Mouse (Mus musculus) right cerebral cortex, postnatal 4 days (tissue): ENCODE results near the gene Dnal4.

Experiments
- DNase-seq: peaks from one replicate; pipeline ENCODE4 v3.0.0-alpha.2; 2022

The Dnal4 gene

DNA sequence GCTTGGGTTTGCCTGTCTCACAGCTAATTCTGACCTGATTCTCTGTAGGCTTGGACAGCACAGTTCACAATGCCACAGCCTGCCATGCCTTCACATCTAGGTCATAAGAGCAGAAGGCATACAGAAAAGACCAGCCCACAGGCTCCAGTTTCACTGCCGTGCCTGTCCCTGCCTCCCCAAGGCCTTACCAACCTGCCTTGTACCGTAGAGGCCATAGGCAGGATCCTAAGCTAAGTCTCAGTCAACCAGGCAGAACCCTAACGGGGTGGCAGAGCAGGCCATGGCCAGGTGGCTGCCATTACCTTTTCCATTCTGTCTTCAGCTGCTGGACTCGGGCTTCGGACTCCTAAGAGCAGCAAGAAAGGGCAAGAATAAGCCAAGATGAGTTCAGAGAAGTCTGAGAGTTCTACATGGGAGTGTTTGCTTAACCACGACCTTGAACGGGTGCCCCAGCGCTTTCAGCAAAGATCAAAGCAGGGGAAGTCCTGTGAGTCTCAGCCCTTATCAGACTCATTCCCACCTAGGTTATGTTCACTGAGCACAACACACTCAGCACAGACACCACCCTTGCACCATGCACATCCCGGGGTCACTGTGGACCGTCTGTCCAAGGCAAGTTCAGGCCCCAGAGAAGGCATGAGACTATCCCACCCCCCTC lies 48.8 kb downstream of the Dnal4 start:
- DNase-seq, result no peak

GRCm38 (mm10) chr15:79728311-79728710 lies 49.3 kb downstream of the Dnal4 start:
- DNase-seq, result no peak

- DNase-seq, result no peak
Observed at GRCm38 (mm10) chr15:79727840-79728239, 49.8 kb downstream of the Dnal4 start.

GRCm38 (mm10) chr15:79725190-79725789 lies 52.4 kb downstream of the Dnal4 start:
- no peak for DNase-seq

- no peak for DNase-seq
Observed at GRCm38 (mm10) chr15:79723439-79723838, 54.2 kb downstream of the Dnal4 start.

- no peak for DNase-seq
Observed at GRCm38 (mm10) chr15:79720796-79721195, 56.9 kb downstream of the Dnal4 start.

DNA sequence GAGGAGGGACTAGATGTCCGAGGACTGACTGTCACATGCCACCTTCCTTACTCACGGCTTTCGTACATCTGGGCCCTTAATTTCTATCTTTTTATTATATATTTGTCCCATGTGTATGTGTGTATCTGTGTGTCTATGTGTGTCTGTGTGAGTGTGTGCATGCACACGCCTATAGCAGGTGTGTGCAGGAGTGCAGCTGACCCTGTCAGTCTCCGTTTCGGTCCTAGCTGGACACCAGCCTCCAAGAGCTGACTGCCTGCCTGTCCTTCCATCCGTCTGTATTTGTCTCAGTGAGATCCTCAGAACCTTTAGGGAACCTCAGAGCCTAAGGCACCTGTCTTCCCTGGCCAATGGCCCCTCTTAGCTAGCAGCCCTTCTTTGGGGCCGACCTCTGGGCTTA lies 57.4 kb downstream of the Dnal4 start:
- no peak for DNase-seq

GRCm38 (mm10) chr15:79716710-79717109 lies 60.9 kb downstream of the Dnal4 start:
- no peak for DNase-seq

- DNase-seq, result no peak
Observed at GRCm38 (mm10) chr15:79715646-79716045, 62.0 kb downstream of the Dnal4 start.
